Mouse (Mus musculus) hindbrain, embryonic 13.5 days (tissue): Measurements from ENCODE around the gene Rufy3. TPM values are rescaled to one million over a fixed set of nuclear protein-coding genes. Genes with fewer than 3 reads are reported as not detected.

Experiments used
- ATAC-seq: fragments of 200-750 bp; cut with Nextera tagmentation; 2 replicates; pipeline ENCODE4 v1.8.0; 2017; ENCODE audit warnings: moderate TSS enrichment; ENCODE audit not compliant: low FRiP score
- H3K27ac ChIP-seq: fragments of 300-500 bp; sonication (generic); 2 replicates; pipeline ENCODE4 v1.5.1; 2015; ENCODE audit warnings: inconsistent platforms, mild to moderate bottlenecking, moderate library complexity
- H3K27me3 ChIP-seq: fragments of 300-500 bp; sonication (generic); 2 replicates; pipeline ENCODE4 v1.6.1; 2015; ENCODE audit warnings: mild to moderate bottlenecking, inconsistent platforms
- H3K36me3 ChIP-seq: fragments of 300-500 bp; sonication (generic); 2 replicates; pipeline ENCODE4 v1.6.1; 2015; ENCODE audit warnings: mild to moderate bottlenecking, inconsistent platforms
- H3K4me1 ChIP-seq: fragments of 300-500 bp; sonication (generic); replicated peaks from 2 replicates; pipeline ENCODE4 v1.6.1; 2015; ENCODE audit warnings: inconsistent platforms
- H3K4me2 ChIP-seq: fragments of 300-500 bp; sonication (generic); 2 replicates; pipeline ENCODE4 v1.6.1; 2015; ENCODE audit warnings: inconsistent platforms, mild to moderate bottlenecking, moderate library complexity
- H3K4me3 ChIP-seq: fragments of 300-500 bp; sonication (generic); 2 replicates; pipeline ENCODE4 v1.5.1; 2015; ENCODE audit warnings: mild to moderate bottlenecking, inconsistent platforms
- H3K9ac ChIP-seq: fragments of 300-500 bp; sonication (generic); 2 replicates; pipeline ENCODE4 v1.6.1; 2015; ENCODE audit warnings: mild to moderate bottlenecking, inconsistent platforms
- H3K9me3 ChIP-seq: fragments of 300-500 bp; sonication (generic); 2 replicates; pipeline ENCODE4 v1.6.1; 2016; ENCODE audit warnings: inconsistent platforms
- WGBS: fragments of 180-500 bp; shearing (Covaris S2); methylation state at CpG from one replicate; pipeline ENCODE4 v1.1.7; 2015; 5-methylcytosine and 5-hydroxymethylcytosine counted together
- polyA plus RNA-seq: library from polyadenylated mRNA; unstranded; fragments of >200 nt; fragmentation: Nextera tagmentation; extraction: Ambion mirVana; gene quantifications from 2 replicates; pipeline ENCODE4 v1.2.1, GENCODE M21; 2015

Rufy3 gene
- polyA plus RNA-seq, 1 experiment from 2014 or later, result 299 TPM

DNA sequence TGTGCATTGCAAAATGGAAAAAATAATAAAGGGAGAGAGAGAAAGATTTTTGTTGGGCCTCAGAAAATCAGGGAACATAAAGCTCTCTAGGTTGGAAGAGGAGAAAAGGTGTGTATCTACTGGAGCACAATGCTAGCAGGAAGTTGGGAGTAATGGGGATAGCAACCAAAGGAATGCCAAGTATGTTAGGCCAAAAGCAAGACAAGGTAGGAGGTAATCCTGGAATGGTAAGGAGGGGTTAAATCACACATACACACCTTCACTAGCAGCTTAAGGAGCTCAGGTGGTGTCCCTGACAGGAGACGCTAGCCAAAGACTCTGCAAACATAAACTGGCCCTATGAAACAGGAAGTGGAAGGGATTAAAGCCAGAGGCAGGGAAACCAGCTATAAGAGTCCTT, 5.8 kb upstream of the Rufy3 start:
- Histone ChIP-seq H3K9me3 (no peaks in the 10 kb centered on the region), H3K4me2 (no peak overlapping the region), H3K4me3 (no peak overlapping the region), H3K4me1 (peaks cover 25% of the 10 kb centered on the region), H3K36me3 (no peaks in the 10 kb centered on the region; the same call in 1 of the 2 replicates), H3K9ac (no peak overlapping the region), H3K27ac (no peak overlapping the region), H3K27me3 (no peaks in the 10 kb centered on the region)
- WGBS, result 52% methylated on average over 1 of the region's 1 CpGs
- ATAC-seq, result no peak

DNA sequence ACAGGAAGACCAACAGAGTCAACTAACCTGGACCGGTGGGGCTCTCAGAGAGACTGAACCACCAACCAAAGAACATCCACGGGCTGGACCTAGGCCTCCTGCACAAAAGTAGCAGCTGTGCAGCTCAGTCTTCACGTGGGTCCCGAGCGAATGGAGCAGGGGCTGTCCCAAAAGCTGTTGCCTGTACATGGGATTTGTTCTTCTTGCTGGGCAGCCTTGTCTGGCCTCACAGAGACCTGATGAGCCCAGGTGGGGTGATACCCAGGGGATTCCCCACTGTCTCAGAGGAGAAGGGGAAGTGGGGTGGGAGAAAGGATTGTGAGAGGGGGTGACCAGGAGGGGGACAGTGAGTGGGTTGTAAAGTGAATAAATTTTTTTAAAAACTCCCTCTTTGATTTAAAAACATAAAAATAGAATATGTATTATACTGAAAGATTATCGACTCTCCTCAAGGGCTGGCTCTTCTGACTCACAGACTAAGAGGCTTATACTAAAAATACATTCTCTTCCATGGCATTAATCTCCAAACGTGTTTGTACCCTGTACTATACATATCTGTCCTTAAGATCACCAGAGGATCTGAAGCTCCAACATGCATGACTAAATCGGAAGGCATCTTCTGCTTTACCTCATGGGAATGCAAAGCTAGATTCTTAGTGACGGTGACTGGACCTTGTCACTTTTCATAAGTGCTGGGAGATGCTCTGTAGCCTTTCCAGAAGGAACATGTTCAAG, 3.6 kb upstream of the Rufy3 start:
- H3K36me3 ChIP-seq, result no peaks in the 10 kb centered on the region; the same call in 1 of the 2 replicates
- no peak overlapping the region for H3K9ac ChIP-seq
- H3K4me2 ChIP-seq, result no peak overlapping the region
- 86% methylated on average over 9 of the region's 9 CpGs for WGBS
- peaks cover 16% of the 10 kb centered on the region for H3K4me1 ChIP-seq
- H3K27ac ChIP-seq, result no peak overlapping the region
- no peak overlapping the region for H3K4me3 ChIP-seq
- ATAC-seq, result no peak
- no peaks in the 10 kb centered on the region for H3K27me3 ChIP-seq
- H3K9me3 ChIP-seq, result no peaks in the 10 kb centered on the region

DNA sequence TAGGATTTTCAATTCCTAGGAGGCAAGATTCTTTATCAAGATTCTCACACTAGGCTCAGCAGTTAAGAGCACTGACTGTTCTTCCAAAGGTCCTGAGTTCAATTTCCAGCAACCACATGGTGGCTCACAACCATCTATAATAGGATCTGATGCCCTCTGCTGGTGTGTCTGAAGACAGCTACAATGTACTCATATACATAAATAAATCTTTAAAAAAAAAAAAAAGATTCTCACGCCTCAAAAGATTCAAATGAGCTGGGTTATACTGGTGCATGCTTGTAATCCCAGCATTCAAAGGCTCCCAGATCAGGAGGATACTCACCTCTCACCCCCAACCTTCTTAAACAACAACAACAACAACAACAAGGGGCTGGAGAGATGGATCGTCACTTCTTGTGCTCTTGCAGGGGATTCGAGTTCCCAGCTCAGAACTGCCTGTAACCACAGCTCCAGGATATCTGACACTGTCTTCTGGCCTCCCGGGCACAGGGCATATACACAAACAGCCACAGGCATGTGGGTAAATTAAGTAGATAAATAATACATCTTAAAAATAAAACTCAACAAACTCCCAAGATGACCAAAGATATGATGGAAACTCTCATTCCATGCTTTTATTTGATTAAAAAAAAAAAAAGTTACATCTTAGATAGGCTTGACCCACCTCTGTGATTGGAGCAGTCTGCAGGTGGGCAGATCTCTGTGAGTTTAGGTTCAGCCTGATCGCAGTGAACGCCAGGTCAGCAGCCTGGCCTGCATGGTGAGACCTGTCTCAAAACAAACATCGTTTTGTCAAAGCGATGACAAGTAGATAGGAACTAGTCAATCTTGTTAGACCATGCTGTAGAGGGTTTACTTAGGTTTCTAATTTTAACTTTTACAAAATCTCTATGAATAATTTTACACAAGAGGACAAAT, 1.7 kb upstream of the Rufy3 start:
- Histone ChIP-seq H3K27me3 (no peaks in the 10 kb centered on the region), H3K4me1 (peaks cover 17% of the 10 kb centered on the region), H3K4me2 (no peak overlapping the region), H3K9me3 (no peaks in the 10 kb centered on the region), H3K27ac (no peak overlapping the region), H3K4me3 (no peak overlapping the region), H3K9ac (no peak overlapping the region), H3K36me3 (no peaks in the 10 kb centered on the region; the same call in 1 of the 2 replicates)
- 75% methylated on average over 8 of the region's 8 CpGs for WGBS
- ATAC-seq, result no peak

DNA sequence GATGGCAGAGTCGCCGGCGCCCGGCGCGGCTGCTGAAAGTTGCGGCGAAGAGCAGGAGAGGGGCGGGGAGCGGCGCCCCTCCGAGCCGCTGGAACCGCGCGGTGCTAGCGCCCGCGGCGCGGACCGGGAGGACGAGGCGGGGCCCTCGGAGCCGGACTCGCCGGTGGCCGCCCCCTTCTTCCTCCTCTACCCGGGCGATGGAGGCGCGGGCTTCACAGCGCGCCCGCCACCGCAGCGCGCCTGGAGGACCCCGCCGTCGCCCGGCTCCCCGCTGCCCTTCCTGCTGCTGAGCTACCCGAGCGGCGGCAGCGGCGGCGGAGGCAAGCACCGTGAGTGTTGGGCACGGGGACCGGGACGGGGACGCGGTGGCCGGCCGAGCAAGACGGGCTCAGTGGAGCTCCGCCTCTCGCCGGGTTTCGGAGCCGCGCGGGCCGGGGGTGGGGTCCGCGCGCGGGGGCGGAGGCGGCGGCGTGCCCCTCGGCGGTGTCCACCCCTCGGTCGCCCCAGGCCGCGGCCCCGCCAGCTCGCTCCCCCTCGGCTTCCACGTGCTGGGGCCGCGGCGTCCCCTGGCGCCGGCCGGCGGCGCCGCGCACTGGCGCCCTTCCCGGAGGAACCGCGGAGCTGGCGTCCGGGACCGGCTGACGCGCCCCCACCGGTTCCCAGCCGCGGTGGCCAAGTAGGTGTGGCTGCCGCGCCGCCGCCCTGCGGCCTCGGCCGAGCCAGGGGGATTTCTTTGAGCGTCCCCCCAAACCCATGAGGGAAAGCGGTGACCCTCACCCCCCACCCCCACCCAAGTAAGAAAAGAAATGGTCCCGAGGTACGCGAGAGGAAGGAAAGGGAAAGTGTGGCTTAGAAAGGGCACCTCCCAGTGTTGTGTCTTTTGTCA, 551 bp downstream of the Rufy3 start:
- Histone ChIP-seq H3K9me3 (no peaks in the 10 kb centered on the region), H3K27me3 (no peaks in the 10 kb centered on the region), H3K9ac (peak overlapping the region; percentile 91), H3K4me3 (peak overlapping the region; percentile 84), H3K36me3 (peaks cover 4% of the 10 kb centered on the region; the same call in 1 of the 2 replicates), H3K4me2 (peak overlapping the region; percentile 73), H3K27ac (peak overlapping the region; percentile 93), H3K4me1 (peaks cover 17% of the 10 kb centered on the region)
- ATAC-seq, result peak; percentile 78
- WGBS, result under 1% methylated on average over 95 of the region's 119 CpGs

DNA sequence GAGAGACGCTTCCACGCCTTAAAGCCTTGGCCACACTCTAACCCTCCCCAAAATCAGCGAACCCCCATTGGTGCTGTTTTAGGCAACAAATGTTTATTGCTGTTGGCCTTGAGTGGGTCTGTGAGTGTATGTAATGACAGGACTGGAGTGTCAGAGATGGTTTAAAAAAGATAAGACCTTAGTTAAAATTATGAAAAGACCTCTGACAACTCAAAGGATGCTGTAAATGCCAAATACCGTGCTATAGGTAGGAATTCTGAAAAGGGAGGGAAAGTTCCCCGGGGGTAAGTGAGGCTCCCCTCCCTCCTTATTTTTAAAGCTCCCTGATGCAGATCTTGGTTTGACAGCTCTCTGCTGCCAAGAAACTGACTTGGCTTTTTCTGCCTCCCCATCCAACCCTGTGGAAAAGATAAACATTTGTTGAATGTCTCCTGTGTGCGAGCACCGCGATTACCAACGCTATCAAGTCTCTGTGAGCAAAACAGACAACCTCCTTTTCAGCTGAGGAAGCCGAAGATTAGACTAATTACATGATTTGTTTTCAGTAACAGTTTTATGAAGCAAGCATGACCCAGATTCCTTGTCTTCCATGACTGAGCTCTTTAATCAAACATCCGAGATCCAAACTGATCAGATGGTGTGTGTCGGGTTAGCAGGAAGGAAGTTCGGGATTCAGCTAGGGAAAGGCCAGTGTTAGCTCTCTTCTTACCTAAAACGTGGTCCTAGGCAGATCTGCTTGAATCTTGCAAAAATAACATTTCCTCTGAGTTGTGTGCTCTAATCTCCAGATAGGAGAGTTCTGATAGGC, 1.4 kb downstream of the Rufy3 start:
- WGBS, result 6% methylated on average over 14 of the region's 14 CpGs
- peaks cover 17% of the 10 kb centered on the region for H3K4me1 ChIP-seq
- no peak for ATAC-seq

DNA sequence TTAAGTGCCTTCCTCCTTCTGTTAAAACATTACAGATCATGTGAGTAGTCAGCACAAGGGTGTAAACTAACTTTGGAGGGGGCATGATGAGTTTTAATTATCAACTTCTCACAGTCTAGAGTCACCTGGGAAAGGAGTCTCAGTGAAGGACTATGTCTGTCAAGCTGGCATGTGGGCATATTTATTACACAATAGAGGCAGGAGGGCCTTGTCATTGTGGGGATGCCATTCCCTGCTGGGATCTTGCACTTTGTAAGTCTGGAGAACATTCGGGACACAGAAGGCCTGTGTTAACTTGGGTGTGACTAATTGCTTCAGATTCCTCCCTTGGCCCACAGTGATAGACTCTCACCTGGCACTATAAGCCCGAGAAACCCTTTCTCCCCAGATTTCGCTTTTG, 4.7 kb downstream of the Rufy3 start:
- Histone ChIP-seq H3K4me3 (no peak overlapping the region), H3K4me1 (peaks cover 13% of the 10 kb centered on the region), H3K9me3 (no peaks in the 10 kb centered on the region), H3K9ac (no peak overlapping the region), H3K27ac (no peak overlapping the region), H3K4me2 (no peak overlapping the region), H3K36me3 (peaks cover 14% of the 10 kb centered on the region), H3K27me3 (no peaks in the 10 kb centered on the region)
- no peak for ATAC-seq
- 64% methylated on average over 3 of the region's 3 CpGs for WGBS

More for the DNA sequence above, 1.4 kb downstream of the Rufy3 start:
- no peaks in the 10 kb centered on the region for H3K9me3 ChIP-seq
- H3K27ac ChIP-seq, result peak overlapping the region; percentile 93
- no peaks in the 10 kb centered on the region for H3K27me3 ChIP-seq
- peak overlapping the region; percentile 84 for H3K4me3 ChIP-seq
- H3K36me3 ChIP-seq, result peaks cover 9% of the 10 kb centered on the region; the same call in 1 of the 2 replicates
- H3K4me2 ChIP-seq, result peak overlapping the region; percentile 73
- H3K9ac ChIP-seq, result peak overlapping the region; percentile 91

DNA sequence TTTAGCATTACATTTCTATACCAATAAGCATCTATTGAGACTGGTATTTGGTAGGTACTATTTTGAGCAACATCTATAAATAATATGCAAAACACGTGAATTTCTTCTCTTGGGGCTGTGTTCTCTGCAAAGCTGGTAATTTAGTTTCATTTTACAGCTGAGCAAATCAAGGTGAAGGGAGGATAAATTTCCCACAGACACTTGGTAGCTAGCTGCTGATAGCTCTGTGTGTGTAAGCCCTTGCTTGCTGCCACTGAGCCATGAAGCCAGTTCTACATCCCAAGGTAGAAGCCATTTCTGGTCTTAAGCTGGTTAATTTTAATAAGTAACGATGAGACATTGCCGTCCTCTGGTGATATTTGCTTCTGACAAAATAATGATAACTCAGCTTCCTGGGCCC, 10.0 kb downstream of the Rufy3 start:
- Histone ChIP-seq H3K4me1 (peaks cover 5% of the 10 kb centered on the region), H3K4me2 (no peak overlapping the region), H3K27me3 (no peaks in the 10 kb centered on the region), H3K36me3 (peaks cover 14% of the 10 kb centered on the region), H3K27ac (no peak overlapping the region), H3K4me3 (no peak overlapping the region), H3K9me3 (no peaks in the 10 kb centered on the region), H3K9ac (no peak overlapping the region)
- 92% methylated on average over 3 of the region's 3 CpGs for WGBS
- ATAC-seq, result no peak

DNA sequence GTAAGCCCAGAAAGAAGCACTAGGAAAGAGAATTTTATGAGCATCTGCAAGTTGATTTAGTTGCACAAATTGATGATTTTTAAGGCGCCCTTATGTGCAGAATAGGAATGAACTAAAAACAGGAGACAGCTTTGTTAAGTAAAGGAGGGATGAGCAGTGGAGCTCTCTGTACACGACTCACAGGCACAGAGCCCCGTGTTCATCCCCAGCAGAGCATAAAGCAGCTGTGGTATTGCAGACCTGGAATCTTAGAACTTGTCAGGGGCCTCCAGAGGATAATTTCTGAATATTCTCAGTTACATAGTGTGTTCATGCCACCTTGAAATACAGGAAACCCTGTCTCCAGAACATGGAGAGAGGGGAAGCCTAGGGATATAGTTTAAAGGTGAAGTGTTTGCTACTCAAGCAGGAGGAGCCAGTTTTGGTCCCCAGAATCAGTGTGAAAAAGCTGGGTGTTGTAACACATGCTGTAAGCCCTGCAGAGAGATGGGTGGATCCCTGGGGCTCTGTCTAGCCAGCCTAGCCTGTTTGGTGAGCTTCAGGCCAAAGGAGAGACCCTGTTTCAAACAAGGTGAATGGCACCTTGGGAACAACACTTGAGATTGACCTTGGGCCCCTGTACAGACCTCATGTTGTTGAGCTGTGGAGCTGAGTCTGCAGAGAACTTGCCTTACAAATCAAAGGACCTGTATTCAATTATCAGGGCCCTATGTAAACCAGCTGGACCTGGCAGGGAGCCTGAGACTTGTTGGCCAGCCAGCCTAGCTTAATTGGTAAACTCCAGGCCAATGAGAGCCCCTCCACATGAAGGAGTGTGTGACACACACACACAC, 10.9 kb downstream of the Rufy3 start:
- no peaks in the 10 kb centered on the region for H3K27me3 ChIP-seq
- WGBS, result 74% methylated on average over 3 of the region's 3 CpGs
- H3K4me3 ChIP-seq, result no peak overlapping the region
- no peak for ATAC-seq
- H3K9me3 ChIP-seq, result no peaks in the 10 kb centered on the region
- H3K36me3 ChIP-seq, result peaks cover 8% of the 10 kb centered on the region
- peaks cover 5% of the 10 kb centered on the region for H3K4me1 ChIP-seq
- no peak overlapping the region for H3K4me2 ChIP-seq
- no peak overlapping the region for H3K27ac ChIP-seq
- 0 out of 2 replicates have a peak overlapping the region, but pooled peaks have one; percentile 39 for H3K9ac ChIP-seq

DNA sequence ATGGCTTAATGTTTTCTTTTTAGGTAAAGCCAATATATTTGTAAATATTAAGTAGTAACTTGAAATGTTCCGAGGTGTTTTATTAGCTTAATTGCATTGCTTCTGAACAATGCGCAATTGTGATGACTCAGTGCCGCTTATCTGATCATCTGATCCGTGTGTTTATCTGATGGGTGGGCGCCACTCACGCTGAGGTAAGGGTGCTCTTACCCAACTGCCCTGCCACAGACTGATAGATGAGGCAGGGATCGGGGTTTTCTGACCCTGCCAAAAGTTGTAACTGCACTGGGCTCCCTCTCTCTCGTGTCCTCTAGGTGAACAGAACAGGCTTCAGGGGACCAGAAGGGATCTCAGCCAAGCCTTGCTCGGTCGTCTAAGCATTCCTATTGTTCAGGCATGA, 15.8 kb downstream of the Rufy3 start:
- Histone ChIP-seq H3K9ac (no peak overlapping the region), H3K27me3 (no peaks in the 10 kb centered on the region), H3K27ac (no peak overlapping the region), H3K9me3 (no peaks in the 10 kb centered on the region), H3K4me2 (no peak overlapping the region), H3K4me1 (peaks cover 12% of the 10 kb centered on the region), H3K4me3 (no peak overlapping the region), H3K36me3 (no peaks in the 10 kb centered on the region)
- WGBS, result 86% methylated on average over 10 of the region's 10 CpGs
- no peak for ATAC-seq

DNA sequence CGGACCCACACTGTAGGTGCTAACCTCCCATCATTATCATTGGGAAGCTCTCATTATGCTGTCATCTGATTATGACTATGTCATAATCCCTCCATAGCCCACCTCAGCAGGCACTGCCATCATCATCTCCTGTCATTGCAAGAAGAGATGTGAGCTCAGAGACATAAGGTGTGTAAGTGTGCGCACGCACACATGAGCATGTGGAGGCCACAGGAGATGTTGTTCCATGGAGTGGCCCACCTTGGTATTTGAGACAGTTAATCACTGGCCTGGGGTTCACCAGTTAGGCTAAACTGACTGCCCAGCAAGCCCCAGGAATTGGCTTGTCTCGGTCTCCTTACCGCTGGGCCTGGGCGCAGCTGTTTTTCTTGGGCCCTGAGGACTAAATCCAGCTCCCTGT, 16.5 kb downstream of the Rufy3 start:
- H3K27ac ChIP-seq, result no peak overlapping the region
- H3K4me1 ChIP-seq, result peaks cover 16% of the 10 kb centered on the region
- H3K9me3 ChIP-seq, result no peaks in the 10 kb centered on the region
- 90% methylated on average over 6 of the region's 6 CpGs for WGBS
- H3K36me3 ChIP-seq, result no peaks in the 10 kb centered on the region
- H3K4me2 ChIP-seq, result no peak overlapping the region
- H3K9ac ChIP-seq, result no peak overlapping the region
- no peaks in the 10 kb centered on the region for H3K27me3 ChIP-seq
- H3K4me3 ChIP-seq, result no peak overlapping the region
- no peak for ATAC-seq
